Mouse (Mus musculus) C2C12 (cell line): ENCODE results near the gene Aprt. TPM values are rescaled to one million over a fixed set of nuclear protein-coding genes. Genes with fewer than 3 reads are reported as not detected.

ENCODE experiments used
- H3K27me3 ChIP-seq: one replicate; pipeline ENCODE4 v1.6.1; 2011; ENCODE audit not compliant: control insufficient read depth, insufficient read depth, insufficient read length
- H3K36me3 ChIP-seq: one replicate; pipeline ENCODE4 v1.6.1; 2011; ENCODE audit not compliant: control insufficient read depth, insufficient read depth
- H3K4me3 ChIP-seq: one replicate; pipeline ENCODE4 v1.5.1; 2011; ENCODE audit warnings: mild to moderate bottlenecking, control low read depth; ENCODE audit not compliant: poor library complexity, insufficient read depth, severe bottlenecking
- H3K79me2 ChIP-seq: one replicate; pipeline ENCODE4 v1.6.1; 2011; ENCODE audit not compliant: control insufficient read depth, insufficient read depth
- H3K79me3 ChIP-seq: one replicate; pipeline ENCODE4 v1.6.1; 2011; ENCODE audit warnings: low read depth, control low read depth
- H3ac ChIP-seq: one replicate; pipeline ENCODE3; 2011; ENCODE audit warnings: low read depth; ENCODE audit not compliant: control insufficient read depth, insufficient read length
- CEBPB ChIP-seq: IDR thresholded peaks from one replicate; pipeline ENCODE4 v1.6.1; 2011; ENCODE audit warnings: low read depth, mild to moderate bottlenecking, control low read depth, moderate library complexity
- CTCF ChIP-seq: IDR thresholded peaks from one replicate; pipeline ENCODE4 v1.5.1; 2011; ENCODE audit not compliant: control insufficient read depth, insufficient read depth, insufficient read length
- FOSL1 ChIP-seq: IDR thresholded peaks from one replicate; pipeline ENCODE4 v1.8.0; 2011; ENCODE audit warnings: mild to moderate bottlenecking, low read length; ENCODE audit not compliant: poor library complexity, insufficient read depth, severe bottlenecking
- MAX ChIP-seq: IDR thresholded peaks from one replicate; pipeline ENCODE4 v1.6.1; 2011; ENCODE audit warnings: mild to moderate bottlenecking, control low read depth
- MYOD1 ChIP-seq: IDR thresholded peaks from one replicate; pipeline ENCODE4 v1.6.1; 2011; ENCODE audit warnings: low read depth; ENCODE audit not compliant: control insufficient read depth, insufficient read length
- MYOG ChIP-seq: IDR thresholded peaks from one replicate; pipeline ENCODE4 v1.6.1; 2011; ENCODE audit not compliant: control insufficient read depth, insufficient read length; ENCODE audit errors: extremely low read depth
- USF1 ChIP-seq: IDR thresholded peaks from one replicate; pipeline ENCODE4 v1.6.1; 2011; ENCODE audit warnings: low read depth, mild to moderate bottlenecking, control low read depth, moderate library complexity
- polyA plus RNA-seq: library from polyadenylated mRNA; unstranded; fragments of >200 nt; fragmentation: generic; extraction: Trizol; gene quantifications from one replicate; pipeline ENCODE4 v1.2.1, GENCODE M21; 2012; ENCODE audit warnings: missing spikeins

Gene Aprt
- polyA plus RNA-seq, 1 experiment = 615 TPM

- Histone ChIP-seq H3K4me3 (no peak overlapping the region), H3ac (no peak overlapping the region), H3K27me3 (no peaks in the 10 kb centered on the region), H3K79me2 (peaks cover 24% of the 10 kb centered on the region), H3K36me3 (peaks cover 13% of the 10 kb centered on the region), H3K79me3 (peaks cover 12% of the 10 kb centered on the region)
- TF ChIP-seq MYOD1 (no peak), FOSL1 (no peak), MYOG (no peak), USF1 (no peak), MAX (no peak), CEBPB (no peak), CTCF (no peak)
Observed at GRCm38 (mm10) chr8:122579196-122579595, 2.5 kb upstream of the Aprt start.

GRCm38 (mm10) chr8:122577116-122577515 is 407 bp upstream of the Aprt start:
- Histone ChIP-seq H3ac (no peak overlapping the region), H3K36me3 (peaks cover 29% of the 10 kb centered on the region), H3K79me3 (peaks cover 12% of the 10 kb centered on the region), H3K4me3 (no peak overlapping the region), H3K79me2 (peaks cover 35% of the 10 kb centered on the region), H3K27me3 (no peaks in the 10 kb centered on the region)
- TF ChIP-seq USF1 (no peak), FOSL1 (no peak), CTCF (no peak), MYOD1 (no peak), MAX (no peak), MYOG (no peak), CEBPB (no peak)

- peaks cover 40% of the 10 kb centered on the region for H3K36me3 ChIP-seq
- TF ChIP-seq USF1 = no peak
- TF ChIP-seq MAX = no peak
- TF ChIP-seq MYOD1 = no peak
- no peak for TF ChIP-seq FOSL1
- TF ChIP-seq CEBPB = no peak
- TF ChIP-seq MYOG = no peak
- no peak for TF ChIP-seq CTCF
- peak overlapping the region; percentile 78 for H3K4me3 ChIP-seq
- no peaks in the 10 kb centered on the region for H3K27me3 ChIP-seq
- H3ac ChIP-seq = peak overlapping the region; percentile 86
- H3K79me3 ChIP-seq = peaks cover 16% of the 10 kb centered on the region
- peaks cover 47% of the 10 kb centered on the region for H3K79me2 ChIP-seq
Observed at GRCm38 (mm10) chr8:122575735-122576647, 718 bp downstream of the Aprt start.

- peaks cover 54% of the 10 kb centered on the region for H3K79me2 ChIP-seq
- peak overlapping the region; percentile 78 for H3K4me3 ChIP-seq
- TF ChIP-seq CTCF = no peak
- no peak for TF ChIP-seq USF1
- TF ChIP-seq MYOD1 = no peak
- no peak for TF ChIP-seq FOSL1
- TF ChIP-seq MYOG = no peak
- TF ChIP-seq MAX = no peak
- TF ChIP-seq CEBPB = no peak
- H3K36me3 ChIP-seq = peaks cover 47% of the 10 kb centered on the region
- no peaks in the 10 kb centered on the region for H3K27me3 ChIP-seq
- H3K79me3 ChIP-seq = peaks cover 23% of the 10 kb centered on the region
- H3ac ChIP-seq = peak overlapping the region; percentile 86
Observed at GRCm38 (mm10) chr8:122575286-122575685, 1.4 kb downstream of the Aprt start.

GRCm38 (mm10) chr8:122574667-122575251 is 1.9 kb downstream of the Aprt start:
- Histone ChIP-seq H3K4me3 (peak overlapping the region; percentile 7), H3K36me3 (peaks cover 52% of the 10 kb centered on the region), H3ac (no peak overlapping the region), H3K27me3 (no peaks in the 10 kb centered on the region), H3K79me3 (peaks cover 28% of the 10 kb centered on the region), H3K79me2 (peaks cover 59% of the 10 kb centered on the region)
- TF ChIP-seq CEBPB (no peak), MYOD1 (no peak), FOSL1 (no peak), USF1 (no peak), CTCF (no peak), MAX (no peak), MYOG (no peak)
